Mouse (Mus musculus): Measurements from ENCODE around the gene Tyro3. TPM values are rescaled to one million over a fixed set of nuclear protein-coding genes. Genes with fewer than 3 reads are reported as not detected.

Tyro3 gene
- polyA plus RNA-seq, 1 experiment = 2.5 TPM

GRCm38 (mm10) chr2:119838363-119839156, 41.0 kb downstream of the Tyro3 start:
- TF ChIP-seq POLR2A (IDR thresholded peaks at IDR 0.05; ENCODE audit: low read depth, low read length) (no peak), CTCF (conservative IDR thresholded peaks at IDR 0.05; ENCODE audit: insufficient read depth, insufficient read length, low read depth, low read length) (no peak)
- H3K4me3 ChIP-seq (ENCODE audit: insufficient read depth, low read depth, low read length) = no peak overlapping the region
- DNase-seq = no peak
- H3K36me3 ChIP-seq (ENCODE audit: control insufficient read depth, insufficient read depth, low read length) = no peaks in the 10 kb centered on the region
- no peaks in the 10 kb centered on the region for H3K4me1 ChIP-seq (ENCODE audit: control insufficient read depth, insufficient read depth, low read length)
- H3K27ac ChIP-seq (ENCODE audit: insufficient read depth, low read depth, low read length) = no peak overlapping the region
- 80% methylated on average over 11 of the region's 11 CpGs for WGBS
- no peaks in the 10 kb centered on the region; the same call in 1 of the 2 replicates for H3K27me3 ChIP-seq (replicated peaks; ENCODE audit: control insufficient read depth, insufficient read depth, low read length)

GRCm38 (mm10) chr2:119840008-119840407, 42.5 kb downstream of the Tyro3 start:
- H3K27me3 ChIP-seq (replicated peaks; ENCODE audit: control insufficient read depth, insufficient read depth, low read length) = no peaks in the 10 kb centered on the region; the same call in 1 of the 2 replicates
- no peaks in the 10 kb centered on the region for H3K4me1 ChIP-seq (ENCODE audit: control insufficient read depth, insufficient read depth, low read length)
- no peak for DNase-seq
- TF ChIP-seq CTCF (conservative IDR thresholded peaks at IDR 0.05; ENCODE audit: insufficient read depth, insufficient read length, low read depth, low read length) (no peak), POLR2A (IDR thresholded peaks at IDR 0.05; ENCODE audit: low read depth, low read length) (no peak)
- no peaks in the 10 kb centered on the region for H3K36me3 ChIP-seq (ENCODE audit: control insufficient read depth, insufficient read depth, low read length)
- H3K4me3 ChIP-seq (ENCODE audit: insufficient read depth, low read depth, low read length) = no peak overlapping the region
- no peak overlapping the region for H3K27ac ChIP-seq (ENCODE audit: insufficient read depth, low read depth, low read length)

GRCm38 (mm10) chr2:119842000-119842399, 44.5 kb downstream of the Tyro3 start:
- WGBS = 74% methylated on average over 6 of the region's 6 CpGs
- no peak for TF ChIP-seq CTCF (conservative IDR thresholded peaks at IDR 0.05; ENCODE audit: insufficient read depth, insufficient read length, low read depth, low read length)
- no peak for TF ChIP-seq POLR2A (IDR thresholded peaks at IDR 0.05; ENCODE audit: low read depth, low read length)
- Histone ChIP-seq H3K4me1 (ENCODE audit: control insufficient read depth, insufficient read depth, low read length) (no peaks in the 10 kb centered on the region), H3K27me3 (replicated peaks; ENCODE audit: control insufficient read depth, insufficient read depth, low read length) (no peaks in the 10 kb centered on the region; the same call in 1 of the 2 replicates), H3K4me3 (ENCODE audit: insufficient read depth, low read depth, low read length) (no peak overlapping the region), H3K36me3 (ENCODE audit: control insufficient read depth, insufficient read depth, low read length) (no peaks in the 10 kb centered on the region), H3K27ac (ENCODE audit: insufficient read depth, low read depth, low read length) (no peak overlapping the region)
- DNase-seq = no peak

- 89% methylated on average over 4 of the region's 4 CpGs for WGBS
- TF ChIP-seq POLR2A (IDR thresholded peaks at IDR 0.05; ENCODE audit: low read depth, low read length) (no peak), CTCF (conservative IDR thresholded peaks at IDR 0.05; ENCODE audit: insufficient read depth, insufficient read length, low read depth, low read length) (no peak)
- Histone ChIP-seq H3K36me3 (ENCODE audit: control insufficient read depth, insufficient read depth, low read length) (no peaks in the 10 kb centered on the region), H3K4me3 (ENCODE audit: insufficient read depth, low read depth, low read length) (no peak overlapping the region), H3K27me3 (replicated peaks; ENCODE audit: control insufficient read depth, insufficient read depth, low read length) (no peaks in the 10 kb centered on the region), H3K4me1 (ENCODE audit: control insufficient read depth, insufficient read depth, low read length) (no peaks in the 10 kb centered on the region), H3K27ac (ENCODE audit: insufficient read depth, low read depth, low read length) (no peak overlapping the region)
- DNase-seq = no peak
Observed at GRCm38 (mm10) chr2:119843526-119843925, 46.0 kb downstream of the Tyro3 start.

GRCm38 (mm10) chr2:119845882-119846546, 48.5 kb downstream of the Tyro3 start:
- Histone ChIP-seq H3K4me3 (ENCODE audit: insufficient read depth, low read depth, low read length) (no peak overlapping the region), H3K27me3 (replicated peaks; ENCODE audit: control insufficient read depth, insufficient read depth, low read length) (no peaks in the 10 kb centered on the region), H3K27ac (ENCODE audit: insufficient read depth, low read depth, low read length) (no peak overlapping the region), H3K4me1 (ENCODE audit: control insufficient read depth, insufficient read depth, low read length) (no peaks in the 10 kb centered on the region), H3K36me3 (ENCODE audit: control insufficient read depth, insufficient read depth, low read length) (no peaks in the 10 kb centered on the region)
- DNase-seq = no peak
- TF ChIP-seq CTCF (conservative IDR thresholded peaks at IDR 0.05; ENCODE audit: insufficient read depth, insufficient read length, low read depth, low read length) (no peak), POLR2A (IDR thresholded peaks at IDR 0.05; ENCODE audit: low read depth, low read length) (no peak)
- WGBS = 78% methylated on average over 2 of the region's 2 CpGs

- Histone ChIP-seq H3K36me3 (ENCODE audit: control insufficient read depth, insufficient read depth, low read length) (no peaks in the 10 kb centered on the region), H3K27me3 (replicated peaks; ENCODE audit: control insufficient read depth, insufficient read depth, low read length) (no peaks in the 10 kb centered on the region), H3K27ac (ENCODE audit: insufficient read depth, low read depth, low read length) (no peak overlapping the region), H3K4me1 (ENCODE audit: control insufficient read depth, insufficient read depth, low read length) (no peaks in the 10 kb centered on the region), H3K4me3 (ENCODE audit: insufficient read depth, low read depth, low read length) (no peak overlapping the region)
- 64% methylated on average over 4 of the region's 4 CpGs for WGBS
- TF ChIP-seq CTCF (conservative IDR thresholded peaks at IDR 0.05; ENCODE audit: insufficient read depth, insufficient read length, low read depth, low read length) (no peak), POLR2A (IDR thresholded peaks at IDR 0.05; ENCODE audit: low read depth, low read length) (no peak)
- DNase-seq = no peak
Observed at GRCm38 (mm10) chr2:119846929-119847328, 49.4 kb downstream of the Tyro3 start.

- Histone ChIP-seq H3K27me3 (replicated peaks; ENCODE audit: control insufficient read depth, insufficient read depth, low read length) (no peaks in the 10 kb centered on the region), H3K4me1 (ENCODE audit: control insufficient read depth, insufficient read depth, low read length) (no peaks in the 10 kb centered on the region), H3K4me3 (ENCODE audit: insufficient read depth, low read depth, low read length) (no peak overlapping the region), H3K27ac (ENCODE audit: insufficient read depth, low read depth, low read length) (no peak overlapping the region), H3K36me3 (ENCODE audit: control insufficient read depth, insufficient read depth, low read length) (no peaks in the 10 kb centered on the region)
- no peak for DNase-seq
- TF ChIP-seq CTCF (conservative IDR thresholded peaks at IDR 0.05; ENCODE audit: insufficient read depth, insufficient read length, low read depth, low read length) = no peak
- WGBS = 86% methylated on average over 4 of the region's 4 CpGs
Observed at GRCm38 (mm10) chr2:119853811-119854210, 56.3 kb downstream of the Tyro3 start.
